Mouse (Mus musculus): ENCODE data around the gene Psmb4.
"Not testable (repeated sequence)": the region's sequence is repeated elsewhere in the genome, so short reads cannot be mapped to it uniquely, and the experiment has no call there.

Psmb4 gene

DNA sequence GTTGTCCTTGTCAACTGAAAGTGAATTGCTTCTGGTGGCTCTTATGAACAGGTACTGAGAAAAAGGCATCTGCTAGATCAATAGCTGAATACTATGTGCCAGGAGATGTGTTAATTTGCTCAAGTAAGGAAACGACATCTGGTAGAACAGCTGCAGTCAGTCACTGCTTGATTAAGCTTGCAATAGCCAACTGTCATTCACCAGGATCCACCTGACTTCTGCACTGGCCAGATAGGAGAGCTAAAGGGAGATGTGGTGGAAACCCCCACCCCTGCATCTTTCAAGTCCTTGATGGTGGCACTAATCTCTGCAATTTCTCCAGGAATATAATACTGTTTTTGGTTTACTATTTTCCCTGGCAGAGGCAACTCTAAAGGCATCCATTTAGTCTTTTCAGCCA, 19.7 kb upstream of the Psmb4 start:
- no peak for DNase-seq (ENCODE audit: low spot score in 2 of 2)

DNA sequence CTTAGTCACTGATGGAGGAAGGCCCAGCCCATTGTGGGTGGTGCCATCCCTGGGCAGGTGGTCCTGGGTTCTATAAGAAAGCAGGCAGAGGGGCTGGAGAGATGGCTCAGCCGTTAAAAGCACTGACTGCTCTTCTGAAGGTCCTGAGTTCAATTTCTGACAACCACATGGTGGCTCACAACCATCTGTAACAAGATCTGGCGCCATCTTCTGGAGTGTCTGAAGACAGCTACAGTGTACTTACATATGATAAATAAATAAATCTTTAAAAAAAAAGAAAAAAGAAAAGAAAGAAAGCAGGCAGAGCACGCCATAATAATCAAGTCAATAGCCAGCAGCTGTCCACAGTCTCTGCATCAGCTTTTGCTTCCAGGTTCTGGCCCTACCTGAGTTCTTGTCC, 18.0 kb upstream of the Psmb4 start:
- DNase-seq (ENCODE audit: low spot score in 2 of 2): not testable (repeated sequence)

DNA sequence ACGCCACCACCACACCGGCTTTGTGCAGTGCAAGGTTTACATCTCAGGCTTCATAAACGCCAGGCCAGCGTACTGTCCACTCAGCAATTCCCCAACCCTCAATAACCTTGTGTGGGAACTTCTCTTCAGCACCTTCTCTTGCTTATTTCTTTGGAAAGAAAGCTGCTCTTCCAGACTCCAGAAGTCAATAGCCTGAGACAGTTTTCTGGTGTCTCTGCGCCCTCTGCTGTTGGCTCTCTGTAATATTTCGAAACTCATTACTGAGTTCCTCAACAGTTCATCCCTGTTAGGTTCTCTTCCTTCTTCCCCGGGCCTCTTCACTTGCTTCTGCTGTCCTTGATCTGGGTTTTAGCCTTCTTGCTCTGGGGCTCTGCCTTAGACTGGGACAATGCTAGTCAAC, 16.0 kb upstream of the Psmb4 start:
- peak; percentile 23 to 44 for DNase-seq (ENCODE audit: low spot score in 2 of 2)

DNA sequence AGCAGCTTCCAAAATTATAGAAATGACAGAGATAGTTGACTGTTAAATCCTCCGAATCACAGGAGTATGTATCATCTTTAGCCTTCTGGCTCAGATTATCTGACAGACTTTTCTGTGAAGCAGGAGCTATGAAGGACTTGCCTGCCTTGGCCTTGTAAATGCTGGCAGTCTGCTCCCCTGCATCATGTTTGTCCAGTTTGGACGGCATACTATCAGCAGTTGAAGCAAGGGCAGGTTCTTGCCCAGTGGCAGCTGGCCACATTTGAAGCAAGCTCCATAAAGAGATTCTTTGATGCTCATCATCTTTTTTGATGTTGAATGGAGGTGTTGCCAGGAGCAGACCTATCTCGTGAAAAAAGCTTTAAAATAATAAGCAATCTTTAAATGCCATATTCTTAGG, 7.3 kb upstream of the Psmb4 start:
- no peak for DNase-seq (ENCODE audit: low spot score in 2 of 2)

DNA sequence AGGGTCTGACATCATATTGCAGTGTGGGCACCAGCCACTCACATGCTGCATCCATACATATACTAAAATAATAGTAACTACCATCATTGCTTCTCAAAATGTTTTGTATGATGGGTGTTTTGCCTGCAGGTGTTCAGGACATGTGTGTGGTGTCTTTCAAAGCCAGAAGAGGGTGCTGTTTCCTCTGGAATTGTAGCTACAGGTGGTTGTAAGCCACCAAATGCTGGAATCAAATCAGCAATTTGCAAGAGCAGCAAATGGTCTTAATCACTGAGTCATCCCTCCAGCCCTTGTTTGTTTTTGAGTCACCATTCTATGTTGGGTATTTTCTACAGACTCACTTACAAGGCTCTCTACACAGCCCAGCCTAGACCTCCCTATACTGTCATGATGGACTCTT, 1.8 kb upstream of the Psmb4 start:
- DNase-seq (ENCODE audit: low spot score in 2 of 2): peak in 1 of 2 experiments; percentile 23

DNA sequence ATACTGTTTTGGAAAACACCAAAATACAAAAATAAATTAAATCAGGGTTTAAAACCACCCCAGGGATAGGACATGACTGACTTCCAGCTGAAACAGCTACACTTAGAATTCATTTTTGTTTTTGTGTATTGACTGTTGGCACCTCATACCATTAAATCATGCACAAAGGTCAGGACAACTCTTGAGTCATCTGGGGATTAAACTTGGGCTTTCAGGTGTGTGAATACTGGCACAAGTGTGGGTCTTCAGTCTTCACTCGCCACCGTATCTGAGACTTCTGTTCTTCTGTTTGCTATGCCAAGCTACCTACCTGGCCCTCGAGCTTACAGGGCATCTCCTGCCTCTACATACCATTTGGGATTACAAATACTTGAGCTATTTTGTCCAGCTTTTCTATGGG, 4.2 kb downstream of the Psmb4 start:
- no peak for DNase-seq (ENCODE audit: low spot score in 2 of 2)

DNA sequence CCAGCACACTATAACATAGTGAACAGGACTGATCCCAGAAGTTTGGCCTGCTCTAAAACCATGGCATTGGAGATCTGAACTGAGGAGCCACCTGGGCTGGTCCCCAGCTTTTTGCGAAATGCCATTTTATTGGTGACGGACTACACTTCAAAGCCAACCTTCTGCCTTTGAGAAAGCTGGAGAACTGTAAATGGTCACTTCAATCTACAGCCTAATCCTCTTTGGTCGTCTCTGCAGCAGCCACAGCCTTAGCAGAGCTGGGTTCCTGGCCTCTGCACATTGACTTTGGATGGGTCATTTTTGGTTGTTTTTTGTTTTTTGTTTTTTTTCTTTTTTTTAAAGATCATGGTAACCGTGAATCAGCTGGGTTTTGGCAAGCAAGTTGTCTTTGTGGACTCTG, 4.9 kb downstream of the Psmb4 start:
- DNase-seq (ENCODE audit: low spot score in 2 of 2): no peak

DNA sequence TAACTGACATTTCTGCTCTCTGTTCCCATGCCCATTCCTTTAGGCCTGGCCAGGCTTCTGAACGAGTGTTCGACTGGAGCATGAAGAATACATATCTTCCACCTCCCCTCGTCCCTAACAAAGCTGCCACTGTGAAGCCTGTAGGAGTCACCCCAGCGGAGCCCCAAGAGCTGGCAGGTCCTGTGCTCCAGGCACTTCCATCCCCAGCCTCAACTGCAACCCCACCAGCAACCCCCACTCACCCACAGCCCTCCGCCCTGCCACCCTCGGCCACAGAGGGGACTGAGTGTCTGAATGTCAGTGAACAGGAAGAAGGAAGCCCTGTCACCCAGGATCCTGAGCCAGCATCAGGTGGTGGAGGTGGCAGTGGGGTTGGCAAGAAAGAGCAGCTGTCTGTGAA, 8.1 kb downstream of the Psmb4 start:
- no peak for DNase-seq (ENCODE audit: low spot score in 2 of 2)

DNA sequence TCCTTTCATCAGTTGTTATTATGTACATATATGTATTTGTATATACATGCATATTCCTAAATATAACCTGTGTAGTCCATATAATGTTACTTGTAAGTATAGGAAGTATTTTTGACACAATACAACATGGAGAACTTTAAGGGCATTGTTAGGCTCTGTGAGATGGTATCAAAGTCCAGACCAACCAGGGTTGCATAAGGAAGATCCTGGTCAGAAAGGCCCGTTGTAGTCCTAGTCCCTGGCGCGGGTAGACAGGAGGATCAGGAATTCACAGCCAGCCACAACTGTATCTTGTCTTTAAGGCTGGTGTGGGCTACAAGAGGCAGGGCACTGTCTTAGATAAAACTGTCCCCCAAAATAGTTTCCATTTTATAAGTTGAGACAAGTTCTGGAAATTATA, 17.8 kb downstream of the Psmb4 start:
- DNase-seq (ENCODE audit: low spot score in 2 of 2): no peak

DNA sequence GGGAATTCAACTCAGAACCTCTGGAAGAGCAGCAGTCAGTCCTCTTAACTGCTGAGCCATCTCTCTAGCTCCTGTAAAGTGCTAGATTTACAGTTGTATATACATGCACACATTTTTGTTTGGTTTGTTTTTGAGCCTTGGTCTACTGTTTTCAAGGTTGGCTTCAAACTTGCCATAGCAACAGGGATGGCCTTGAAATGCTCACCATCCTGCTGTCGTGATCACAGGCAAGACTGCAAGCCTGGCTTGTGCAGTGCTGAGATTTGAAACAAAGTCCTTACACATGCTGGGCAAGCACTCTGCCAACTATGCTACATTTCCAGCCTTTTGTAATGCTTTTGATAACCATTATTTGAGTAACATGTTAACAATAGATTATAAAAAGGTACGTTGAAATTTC, 27.3 kb downstream of the Psmb4 start:
- DNase-seq (ENCODE audit: low spot score in 2 of 2): no peak

DNA sequence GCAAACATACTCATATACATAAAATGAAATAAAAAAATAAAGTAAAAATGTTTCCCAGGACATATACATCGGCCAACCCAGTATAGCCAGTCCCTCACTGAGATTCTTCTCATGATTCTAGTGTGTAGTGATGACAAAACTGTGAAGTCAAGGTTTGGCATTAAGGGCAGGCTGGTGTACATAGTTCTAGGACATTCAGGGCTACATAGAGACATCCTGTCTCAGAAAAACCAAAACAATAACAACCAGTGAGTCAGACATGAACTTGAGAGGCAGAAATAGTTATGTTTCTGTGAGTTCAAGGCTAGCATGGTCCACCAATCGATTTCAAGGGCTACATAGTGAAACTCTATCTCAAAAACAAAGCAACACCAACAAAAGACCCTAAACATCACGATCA, 34.5 kb downstream of the Psmb4 start:
- DNase-seq (ENCODE audit: low spot score in 2 of 2): no peak

DNA sequence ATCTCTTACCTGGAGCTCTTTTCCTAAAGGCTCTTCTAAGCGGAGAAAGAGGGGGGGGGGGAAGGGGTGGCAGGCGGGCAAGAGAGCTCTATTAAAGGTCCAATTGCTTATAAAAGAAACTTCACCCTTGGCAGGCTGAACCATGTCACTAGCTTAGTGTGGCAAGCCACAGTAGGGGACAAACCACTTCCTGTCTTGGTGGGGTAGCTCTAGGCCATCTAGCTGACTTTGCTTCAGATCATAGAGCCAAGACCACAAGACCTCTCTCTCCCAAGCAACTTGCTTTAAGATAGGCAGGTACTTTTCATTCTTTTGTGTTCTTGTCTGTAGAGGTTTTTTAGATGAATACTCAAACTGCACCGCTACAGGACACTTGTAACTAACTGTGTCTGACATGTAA, 35.0 kb downstream of the Psmb4 start:
- peak; percentile 12 to 16 for DNase-seq (ENCODE audit: low spot score in 2 of 2)

DNA sequence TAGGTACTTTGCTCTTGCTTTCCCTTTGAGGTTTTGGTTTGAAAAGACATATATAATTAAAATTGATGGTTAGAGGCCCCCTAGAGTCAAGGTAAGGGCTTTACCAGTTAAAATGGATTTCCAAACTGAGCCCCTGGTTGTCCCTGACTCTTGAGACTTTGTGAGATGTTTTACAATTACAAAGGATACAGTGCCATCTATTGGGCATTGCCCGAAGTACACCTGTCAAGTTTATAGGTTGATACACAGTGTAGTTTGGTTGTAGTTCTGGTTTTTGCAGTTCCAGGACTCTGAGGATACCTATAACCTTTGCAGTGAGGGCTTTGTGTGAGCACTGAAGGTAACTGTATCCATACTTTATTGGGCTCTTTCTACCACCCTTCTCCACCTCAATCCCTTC, 37.4 kb downstream of the Psmb4 start:
- DNase-seq (ENCODE audit: low spot score in 2 of 2): peak; percentile 23 to 54

DNA sequence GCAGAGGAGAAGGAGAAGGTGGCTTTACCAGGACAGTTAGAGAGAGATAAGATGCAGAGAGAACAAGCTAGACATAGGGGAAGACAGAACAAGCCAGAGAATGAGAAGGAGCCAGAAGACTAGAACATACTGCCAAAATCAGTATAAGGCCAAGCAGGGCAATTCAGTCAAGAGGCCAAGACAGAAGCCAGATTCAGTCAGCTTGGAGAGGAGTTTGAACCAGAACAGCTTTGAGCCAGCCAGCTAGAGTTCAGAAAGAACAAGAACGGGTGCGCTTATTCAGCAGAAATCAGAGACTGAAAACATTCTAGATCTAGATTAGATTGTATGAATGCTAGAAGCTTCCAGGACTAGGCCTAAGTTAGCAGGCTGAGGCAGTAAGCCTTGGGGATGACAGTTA, 39.4 kb downstream of the Psmb4 start:
- DNase-seq (ENCODE audit: low spot score in 2 of 2): no peak

DNA sequence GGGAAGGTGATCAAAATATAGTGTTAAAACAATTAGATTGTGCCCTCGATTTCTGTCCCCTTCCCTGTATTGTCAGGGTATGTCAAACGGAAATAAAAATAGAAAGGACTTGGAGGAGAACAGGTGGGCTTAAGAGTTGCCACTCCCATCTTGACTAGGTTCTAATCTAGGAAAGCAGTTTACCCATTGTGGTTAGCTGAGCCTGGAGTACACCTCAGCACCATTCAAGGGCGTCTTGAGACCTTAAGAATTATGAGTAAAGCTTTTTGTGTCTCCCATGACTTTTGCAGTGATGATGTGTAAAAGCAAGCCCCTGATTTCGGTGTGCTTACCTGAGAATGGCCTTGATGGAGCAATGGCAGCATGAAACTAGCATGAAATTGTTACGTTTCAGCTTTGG, 47.7 kb downstream of the Psmb4 start:
- no peak for DNase-seq (ENCODE audit: low spot score in 2 of 2)

DNA sequence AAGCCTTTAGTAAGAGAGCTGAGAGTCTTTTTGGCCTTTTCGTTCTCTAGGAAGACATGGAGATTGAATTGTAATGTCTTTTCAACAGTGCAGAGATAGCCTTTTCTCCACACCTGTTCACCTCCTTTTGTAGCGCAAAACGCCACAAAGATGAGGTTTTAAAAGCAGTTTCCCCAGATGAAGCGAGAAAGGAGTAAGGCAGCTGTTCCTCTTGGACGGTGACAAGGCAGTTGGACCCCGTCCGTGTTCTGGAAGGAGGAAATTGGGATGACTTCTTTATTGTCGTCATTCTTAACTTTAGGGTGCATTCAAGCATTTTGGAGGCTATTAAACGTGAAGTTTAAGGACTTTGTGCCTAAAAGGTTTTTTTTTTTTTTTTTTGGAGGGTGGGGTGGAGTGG, 48.1 kb downstream of the Psmb4 start:
- peak in 1 of 2 experiments; percentile 12 for DNase-seq (ENCODE audit: low spot score in 2 of 2)

DNA sequence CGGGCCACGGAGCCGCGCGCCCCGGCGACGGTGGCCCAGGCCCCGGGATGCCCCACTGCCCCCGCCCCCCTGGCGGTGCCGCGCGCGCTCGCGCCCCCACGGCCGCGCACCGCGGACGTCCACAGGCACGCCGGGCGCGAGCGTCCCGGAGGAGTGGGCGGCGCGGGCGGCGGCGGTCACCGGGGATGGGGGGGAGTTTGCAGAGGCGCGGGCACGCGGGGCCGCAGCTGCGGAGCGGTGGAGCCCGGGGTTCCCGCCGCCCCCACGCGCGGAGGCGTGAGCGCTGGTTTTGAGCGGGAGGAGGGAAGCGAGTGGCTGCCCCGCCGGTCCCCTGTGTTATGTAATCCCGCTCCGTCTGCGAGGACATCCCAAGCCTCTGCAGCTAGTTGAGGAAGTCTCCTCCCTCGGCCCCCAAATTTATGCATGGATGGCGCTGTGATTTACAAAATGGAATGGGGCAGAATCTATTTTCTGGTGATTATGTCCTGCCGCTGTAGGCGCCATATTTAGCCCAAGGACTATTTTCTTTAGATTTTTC, 48.7 kb downstream of the Psmb4 start:
- peak; percentile 84 to 86 for DNase-seq (ENCODE audit: low spot score in 2 of 2)

DNA sequence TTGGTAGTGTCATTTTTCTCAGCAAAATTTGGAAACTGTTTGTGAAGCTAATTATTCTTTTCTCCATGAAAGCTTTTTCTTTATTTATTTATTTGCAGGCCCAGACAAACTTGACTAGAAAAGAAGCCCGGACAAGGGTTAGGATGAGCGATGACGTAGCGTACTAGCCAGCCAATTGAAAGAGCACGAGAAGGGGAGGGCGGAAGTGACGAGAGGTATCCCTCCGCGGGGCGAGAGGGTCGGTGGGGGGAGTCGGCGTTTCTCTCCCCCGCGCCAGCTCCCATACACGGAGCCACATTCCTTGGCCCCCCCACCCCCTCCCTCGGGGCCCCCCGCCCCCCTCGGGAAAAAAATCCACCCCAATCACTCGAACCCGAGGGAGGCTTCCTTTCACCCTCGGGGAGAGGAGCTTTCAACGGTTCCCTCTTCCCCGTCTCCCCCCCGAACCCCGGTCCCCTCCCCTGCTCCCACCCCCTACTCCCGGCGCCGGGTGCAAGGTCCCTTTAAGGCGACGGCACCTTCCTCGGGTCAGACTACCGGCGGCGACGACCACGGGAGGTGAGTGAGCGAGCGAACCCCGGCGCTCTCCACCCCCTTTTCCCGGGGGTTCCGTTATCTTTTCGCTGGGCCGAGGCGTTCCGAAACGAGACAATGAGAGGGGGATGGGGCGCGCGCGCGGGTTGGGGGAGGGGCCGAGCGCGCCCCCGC, 49.4 kb downstream of the Psmb4 start, which contains the start of gene Pogz:
TSS of gene Pogz (plus strand) at position 385 of the 708 bp plus-strand sequence.
- DNase-seq (ENCODE audit: low spot score in 2 of 2): peak; percentile 96 to 97

DNA sequence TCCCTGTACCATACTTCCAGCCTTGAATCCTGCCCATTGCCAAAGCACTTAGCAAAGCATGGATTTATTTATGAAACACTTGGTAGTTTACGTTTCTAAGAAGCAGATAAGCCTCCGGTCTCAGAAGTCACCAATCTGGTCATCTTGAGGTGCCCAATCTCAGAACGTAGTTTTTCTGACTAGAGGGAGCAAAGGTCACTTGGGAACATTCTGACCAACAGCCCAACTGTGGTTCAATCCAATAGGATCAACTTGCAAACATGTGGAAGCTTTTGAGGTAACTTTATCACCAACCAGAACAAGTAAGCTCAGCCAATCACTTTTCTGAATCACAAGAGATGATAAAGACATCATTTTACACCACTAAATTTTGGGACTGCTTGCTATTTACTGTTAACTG, 51.4 kb downstream of the Psmb4 start:
- no peak for DNase-seq (ENCODE audit: low spot score in 2 of 2)
